Mouse (Mus musculus): ENCODE results near the gene Erc2. TPM values are rescaled to one million over a fixed set of nuclear protein-coding genes. Genes with fewer than 3 reads are reported as not detected.

Erc2 gene
- polyA plus RNA-seq, 1 experiment, result 0.10 TPM

- H3K4me3 ChIP-seq (replicated peaks), result no peak overlapping the region
- H3K9me3 ChIP-seq, result no peaks in the 10 kb centered on the region
- H3K36me3 ChIP-seq (replicated peaks; ENCODE audit: low read length), result no peaks in the 10 kb centered on the region
- H3K4me1 ChIP-seq, result no peaks in the 10 kb centered on the region
- no peaks in the 10 kb centered on the region for H3K27me3 ChIP-seq (replicated peaks)
- no peak for TF ChIP-seq FLI1 (IDR thresholded peaks at IDR 0.05; ENCODE audit: low read length)
- no peak for TF ChIP-seq GATA1 (IDR thresholded peaks at IDR 0.05; ENCODE audit: borderline replicate concordance, low read length)
Observed at GRCm38 (mm10) chr14:27837601-27838105, 215.4 kb downstream of the Erc2 start.

- no peaks in the 10 kb centered on the region for H3K9me3 ChIP-seq
- no peaks in the 10 kb centered on the region for H3K4me1 ChIP-seq
- no peaks in the 10 kb centered on the region for H3K36me3 ChIP-seq (replicated peaks; ENCODE audit: low read length)
- no peaks in the 10 kb centered on the region for H3K27me3 ChIP-seq (replicated peaks)
- TF ChIP-seq FLI1 (IDR thresholded peaks at IDR 0.05; ENCODE audit: low read length) (no peak), GATA1 (IDR thresholded peaks at IDR 0.05; ENCODE audit: borderline replicate concordance, low read length) (no peak)
- no peak overlapping the region for H3K4me3 ChIP-seq (replicated peaks)
Observed at GRCm38 (mm10) chr14:27840120-27840519, 217.9 kb downstream of the Erc2 start.

DNA sequence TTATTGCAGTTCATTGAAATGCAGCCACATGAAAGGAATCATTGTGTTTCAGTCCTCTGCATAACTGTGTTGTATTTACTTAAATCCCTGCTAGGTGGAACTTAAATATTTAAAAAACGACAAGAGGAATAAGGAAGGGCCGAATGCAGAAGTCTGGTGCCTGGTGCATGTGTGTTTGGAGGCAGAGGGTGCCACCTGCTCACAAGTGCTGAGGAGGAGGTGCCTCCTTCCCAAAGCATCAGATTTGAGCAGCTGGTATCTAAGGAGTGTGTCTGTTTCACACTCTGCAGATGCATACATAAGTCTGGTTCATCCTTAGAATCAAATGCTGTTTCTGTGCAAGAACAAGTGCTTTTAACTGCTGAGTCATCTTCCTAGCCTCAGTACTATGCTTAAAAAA is 224.6 kb downstream of the Erc2 start:
- H3K9me3 ChIP-seq, result no peaks in the 10 kb centered on the region
- no peak for TF ChIP-seq FLI1 (IDR thresholded peaks at IDR 0.05; ENCODE audit: low read length)
- TF ChIP-seq GATA1 (IDR thresholded peaks at IDR 0.05; ENCODE audit: borderline replicate concordance, low read length), result no peak
- H3K36me3 ChIP-seq (replicated peaks; ENCODE audit: low read length), result no peaks in the 10 kb centered on the region
- H3K27me3 ChIP-seq (replicated peaks), result no peaks in the 10 kb centered on the region
- no peaks in the 10 kb centered on the region for H3K4me1 ChIP-seq
- H3K4me3 ChIP-seq (replicated peaks), result no peak overlapping the region

DNA sequence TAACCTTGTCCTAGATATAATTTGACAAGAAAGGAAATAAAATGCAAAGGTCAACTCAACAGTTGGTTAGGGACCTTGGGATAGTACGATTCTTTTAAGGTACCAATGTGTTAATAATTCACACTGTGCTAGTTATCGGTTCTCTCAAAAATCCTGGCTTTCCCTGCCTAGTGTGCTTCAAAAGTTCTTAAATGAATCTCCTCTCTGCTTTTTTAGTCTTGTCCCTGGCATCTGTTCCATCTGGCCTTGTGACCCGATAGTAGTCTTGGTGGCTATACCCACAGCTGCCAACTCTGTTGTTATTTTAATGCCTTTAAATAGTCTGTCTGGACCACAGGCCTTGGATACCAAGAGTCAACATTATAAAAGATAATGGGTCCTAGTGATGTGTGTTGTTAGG is 225.1 kb downstream of the Erc2 start:
- H3K9me3 ChIP-seq, result no peaks in the 10 kb centered on the region
- H3K36me3 ChIP-seq (replicated peaks; ENCODE audit: low read length), result no peaks in the 10 kb centered on the region
- H3K27me3 ChIP-seq (replicated peaks), result no peaks in the 10 kb centered on the region
- TF ChIP-seq GATA1 (IDR thresholded peaks at IDR 0.05; ENCODE audit: borderline replicate concordance, low read length), result no peak
- TF ChIP-seq FLI1 (IDR thresholded peaks at IDR 0.05; ENCODE audit: low read length), result no peak
- H3K4me3 ChIP-seq (replicated peaks), result no peak overlapping the region
- H3K4me1 ChIP-seq, result no peaks in the 10 kb centered on the region

- H3K4me1 ChIP-seq, result no peaks in the 10 kb centered on the region
- no peaks in the 10 kb centered on the region for H3K36me3 ChIP-seq (replicated peaks; ENCODE audit: low read length)
- H3K4me3 ChIP-seq (replicated peaks), result no peak overlapping the region
- H3K27me3 ChIP-seq (replicated peaks), result no peaks in the 10 kb centered on the region
- TF ChIP-seq GATA1 (IDR thresholded peaks at IDR 0.05; ENCODE audit: borderline replicate concordance, low read length), result no peak
- TF ChIP-seq FLI1 (IDR thresholded peaks at IDR 0.05; ENCODE audit: low read length), result no peak
- peaks cover 9% of the 10 kb centered on the region; the same call in 1 of the 2 replicates for H3K9me3 ChIP-seq
Observed at GRCm38 (mm10) chr14:27851231-27851630, 229.0 kb downstream of the Erc2 start.

GRCm38 (mm10) chr14:27852606-27853005 is 230.4 kb downstream of the Erc2 start:
- no peak overlapping the region for H3K4me3 ChIP-seq (replicated peaks)
- TF ChIP-seq FLI1 (IDR thresholded peaks at IDR 0.05; ENCODE audit: low read length) (no peak), GATA1 (IDR thresholded peaks at IDR 0.05; ENCODE audit: borderline replicate concordance, low read length) (no peak)
- peaks cover 9% of the 10 kb centered on the region; the same call in 1 of the 2 replicates for H3K9me3 ChIP-seq
- H3K27me3 ChIP-seq (replicated peaks), result no peaks in the 10 kb centered on the region
- H3K36me3 ChIP-seq (replicated peaks; ENCODE audit: low read length), result no peaks in the 10 kb centered on the region
- no peaks in the 10 kb centered on the region for H3K4me1 ChIP-seq

- Histone ChIP-seq H3K36me3 (replicated peaks; ENCODE audit: low read length) (no peaks in the 10 kb centered on the region), H3K4me1 (no peaks in the 10 kb centered on the region), H3K27me3 (replicated peaks) (no peaks in the 10 kb centered on the region), H3K4me3 (replicated peaks) (no peak overlapping the region), H3K9me3 (peaks cover 5% of the 10 kb centered on the region; the same call in 1 of the 2 replicates)
- TF ChIP-seq GATA1 (IDR thresholded peaks at IDR 0.05; ENCODE audit: borderline replicate concordance, low read length) (no peak), FLI1 (IDR thresholded peaks at IDR 0.05; ENCODE audit: low read length) (no peak)
Observed at GRCm38 (mm10) chr14:27860371-27861046, 238.3 kb downstream of the Erc2 start.

DNA sequence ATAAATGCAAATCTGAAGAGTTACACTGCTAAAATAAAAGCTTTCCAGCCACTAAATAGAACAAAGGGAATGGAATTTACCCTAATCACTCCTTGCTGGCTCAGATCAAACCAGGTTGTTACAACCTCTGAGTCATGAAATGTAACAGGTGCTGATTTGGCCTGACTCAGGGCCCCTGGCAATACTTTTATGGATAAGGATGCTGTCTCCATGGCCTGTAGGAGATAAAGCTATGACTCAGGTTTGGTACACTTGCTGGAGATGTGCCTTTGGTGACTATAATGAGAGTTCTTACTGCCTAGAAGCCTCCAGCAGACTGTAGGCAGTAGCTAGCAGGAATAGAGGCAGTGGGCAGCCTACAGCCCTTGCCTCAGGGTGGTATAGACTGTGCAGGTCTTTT is 240.1 kb downstream of the Erc2 start:
- Histone ChIP-seq H3K4me1 (no peaks in the 10 kb centered on the region), H3K36me3 (replicated peaks; ENCODE audit: low read length) (no peaks in the 10 kb centered on the region), H3K9me3 (no peaks in the 10 kb centered on the region), H3K27me3 (replicated peaks) (no peaks in the 10 kb centered on the region), H3K4me3 (replicated peaks) (no peak overlapping the region)
- TF ChIP-seq GATA1 (IDR thresholded peaks at IDR 0.05; ENCODE audit: borderline replicate concordance, low read length) (no peak), FLI1 (IDR thresholded peaks at IDR 0.05; ENCODE audit: low read length) (no peak)

- H3K27me3 ChIP-seq (replicated peaks), result no peaks in the 10 kb centered on the region
- TF ChIP-seq GATA1 (IDR thresholded peaks at IDR 0.05; ENCODE audit: borderline replicate concordance, low read length), result no peak
- H3K4me3 ChIP-seq (replicated peaks), result no peak overlapping the region
- no peaks in the 10 kb centered on the region for H3K4me1 ChIP-seq
- no peaks in the 10 kb centered on the region for H3K36me3 ChIP-seq (replicated peaks; ENCODE audit: low read length)
- H3K9me3 ChIP-seq, result no peaks in the 10 kb centered on the region
Observed at GRCm38 (mm10) chr14:27867386-27867785, 245.2 kb downstream of the Erc2 start.

- Histone ChIP-seq H3K4me3 (replicated peaks) (no peak overlapping the region), H3K9me3 (no peaks in the 10 kb centered on the region), H3K27me3 (replicated peaks) (no peaks in the 10 kb centered on the region), H3K36me3 (replicated peaks; ENCODE audit: low read length) (no peaks in the 10 kb centered on the region), H3K4me1 (no peaks in the 10 kb centered on the region)
- TF ChIP-seq GATA1 (IDR thresholded peaks at IDR 0.05; ENCODE audit: borderline replicate concordance, low read length) (no peak), FLI1 (IDR thresholded peaks at IDR 0.05; ENCODE audit: low read length) (no peak)
Observed at GRCm38 (mm10) chr14:27873619-27874018, 251.4 kb downstream of the Erc2 start.
